Mouse (Mus musculus) cerebellum, postnatal 14 days (tissue): ENCODE data around the gene Krtap1-5.
A peak's percentile ranks its signal among the peaks of the same experiment; 100 is the strongest.

Source experiments
- DNase-seq, 2 experiments: peaks; one replicate each; pipeline ENCODE4 v3.0.0; 2021; ENCODE audit warnings: mixed read lengths in 2 of 2

The Krtap1-5 gene

GRCm38 (mm10) chr11:99539721-99540120, 41.1 kb downstream of the Krtap1-5 start:
- peak; percentile 73 to 77 for DNase-seq
